25 mouse cellular contexts compared by ENCODE assay signal in genomic region chr12:67374530-67374929, GRCm38 (mm10).
"Had no signal": no experiment of that assay in that cellular context is flagged by ENCODE, and none has a peak within 500 bp of the region (broad histone marks: within the 10 kb centered on the region; RNA-seq: fewer than 3 reads in every experiment).

No protein-coding gene starts in this region.

- DNase-seq: kidney, postnatal 25 days; layer of hippocampus, adult 9-11 months; left cerebral cortex, postnatal 4 days; liver, postnatal 0 days; lung, embryonic 14.5 days; retina, postnatal 1 day; right cerebral cortex, postnatal 25 days; spleen, adult 18-20 months; thymus, adult 2 months; thymus, postnatal 14 days; thymus, postnatal 4 days had no signal

- H3K27me3 ChIP-seq: limb, embryonic 12.5 days; limb, embryonic 15.5 days; midbrain, embryonic 12.5 days; midbrain, embryonic 15.5 days; neural tube, embryonic 13.5 days; stomach, embryonic 15.5 days had no signal

- H3K9me3 ChIP-seq: limb, embryonic 12.5 days; limb, embryonic 15.5 days; midbrain, embryonic 12.5 days; midbrain, embryonic 15.5 days; neural tube, embryonic 13.5 days; stomach, embryonic 15.5 days had no signal

- H3K4me3 ChIP-seq: layer of hippocampus, adult 2 months; left cerebral cortex, adult 2 months; limb, embryonic 12.5 days; limb, embryonic 15.5 days; midbrain, embryonic 12.5 days; midbrain, embryonic 15.5 days; myocyte; neural tube, embryonic 13.5 days; stomach, embryonic 15.5 days had no signal

- H3K4me2 ChIP-seq: limb, embryonic 12.5 days; limb, embryonic 15.5 days; liver, embryonic 11.5 days; lung, embryonic 14.5 days; midbrain, embryonic 12.5 days; midbrain, embryonic 15.5 days; neural tube, embryonic 13.5 days; stomach, embryonic 15.5 days had no signal

- H3K27ac ChIP-seq: kidney, postnatal 0 days; layer of hippocampus, adult 2 months; left cerebral cortex, adult 2 months; limb, embryonic 12.5 days; limb, embryonic 15.5 days; liver, embryonic 14.5 days; macrophage; midbrain, embryonic 12.5 days; midbrain, embryonic 15.5 days; neural tube, embryonic 13.5 days; stomach, embryonic 15.5 days had no signal

- H3K9ac ChIP-seq: limb, embryonic 12.5 days; limb, embryonic 15.5 days; liver, embryonic 14.5 days; liver, postnatal 0 days; lung, embryonic 14.5 days; midbrain, embryonic 12.5 days; midbrain, embryonic 15.5 days; neural tube, embryonic 13.5 days; stomach, embryonic 15.5 days had no signal

- ATAC-seq: liver, postnatal 0 days; lung, postnatal 0 days; midbrain, embryonic 15.5 days had no signal

- H3K36me3 ChIP-seq: limb, embryonic 12.5 days; limb, embryonic 15.5 days; midbrain, embryonic 12.5 days; midbrain, embryonic 15.5 days; neural tube, embryonic 13.5 days; stomach, embryonic 15.5 days had no signal

- H3K4me1 ChIP-seq: limb, embryonic 12.5 days; limb, embryonic 15.5 days; midbrain, embryonic 12.5 days; midbrain, embryonic 15.5 days; neural tube, embryonic 13.5 days; stomach, embryonic 15.5 days had no signal
